Mouse (Mus musculus) forebrain, embryonic 14.5 days (tissue): ENCODE results near the gene Dlg3. TPM values are rescaled to one million over a fixed set of nuclear protein-coding genes. Genes with fewer than 3 reads are reported as not detected.

Experiments
- ATAC-seq: fragments of 200-750 bp; cut with Nextera tagmentation; 2 replicates; pipeline ENCODE4 v1.8.0; 2017; ENCODE audit warnings: mild to moderate bottlenecking, moderate library complexity
- DNase-seq: peaks from one replicate; pipeline ENCODE4 v3.0.0-alpha.2; 2015; ENCODE audit warnings: low spot score
- H3K27ac ChIP-seq: fragments of 300-500 bp; sonication (generic); 2 replicates; pipeline ENCODE4 v1.5.1; 2014; ENCODE audit warnings: low read depth, mild to moderate bottlenecking, control low read depth, low read length, moderate library complexity
- H3K27me3 ChIP-seq: fragments of 300-500 bp; sonication (generic); replicated peaks from 2 replicates; pipeline ENCODE4 v1.6.1; 2014; ENCODE audit warnings: low read length, control low read depth, mixed read lengths; ENCODE audit not compliant: control insufficient read depth, insufficient read depth
- H3K36me3 ChIP-seq: fragments of 300-500 bp; sonication (generic); 2 replicates; pipeline ENCODE4 v1.6.1; 2014; ENCODE audit warnings: low read length, control low read depth; ENCODE audit not compliant: control insufficient read depth, insufficient read depth
- H3K4me1 ChIP-seq: fragments of 300-500 bp; sonication (generic); 2 replicates; pipeline ENCODE4 v1.6.1; 2014; ENCODE audit warnings: antibody characterized with exemption, low read length, control low read depth; ENCODE audit not compliant: control insufficient read depth, insufficient read depth
- H3K4me2 ChIP-seq: fragments of 300-500 bp; sonication (generic); 2 replicates; pipeline ENCODE4 v1.6.1; 2014; ENCODE audit warnings: mild to moderate bottlenecking, control low read depth, low read length
- H3K4me3 ChIP-seq: fragments of 300-500 bp; sonication (generic); 2 replicates; pipeline ENCODE4 v1.5.1; 2014; ENCODE audit warnings: low read depth, low read length, control low read depth
- H3K9ac ChIP-seq: fragments of 300-500 bp; sonication (generic); 2 replicates; pipeline ENCODE4 v1.6.1; 2014; ENCODE audit warnings: mild to moderate bottlenecking, low read length, control low read depth, moderate library complexity
- H3K9me3 ChIP-seq: fragments of 300-500 bp; sonication (generic); replicated peaks from 2 replicates; pipeline ENCODE4 v1.6.1; 2016; ENCODE audit warnings: low read length, control low read depth, mixed read lengths; ENCODE audit not compliant: control insufficient read depth
- WGBS: fragments of 180-500 bp; shearing (Covaris S2); extraction: QIAGEN DNeasy Blood & Tissue Kit; methylation state at CpG from one replicate; pipeline ENCODE4 v1.1.7; 2014; 5-methylcytosine and 5-hydroxymethylcytosine counted together
- polyA plus RNA-seq: library from polyadenylated mRNA; unstranded; fragments of >200 nt; fragmentation: Nextera tagmentation; extraction: Ambion mirVana; gene quantifications from 2 replicates; pipeline ENCODE4 v1.2.1, GENCODE M21; 2014

The Dlg3 gene
- polyA plus RNA-seq, 1 experiment from 2014 or later: 14.0 TPM

GRCm38 (mm10) chrX:100777655-100778234 is 10.2 kb downstream of the Dlg3 start:
- DNase-seq (no peak), ATAC-seq (no peak)
- H3K27me3 ChIP-seq: no peaks in the 10 kb centered on the region
- peak overlapping the region; percentile 89 for H3K27ac ChIP-seq
- no peaks in the 10 kb centered on the region for H3K9me3 ChIP-seq
- H3K36me3 ChIP-seq: no peaks in the 10 kb centered on the region
- 30% methylated on average over 10 of the region's 10 CpGs for WGBS
- peak overlapping the region; percentile 43 for H3K4me3 ChIP-seq
- H3K4me2 ChIP-seq: peak overlapping the region; percentile 58
- peak overlapping the region; percentile 78 for H3K9ac ChIP-seq
- H3K4me1 ChIP-seq: no peaks in the 10 kb centered on the region

- Histone ChIP-seq H3K27ac (no peak overlapping the region), H3K4me1 (no peaks in the 10 kb centered on the region), H3K36me3 (no peaks in the 10 kb centered on the region), H3K27me3 (no peaks in the 10 kb centered on the region), H3K9me3 (no peaks in the 10 kb centered on the region), H3K4me3 (peak overlapping the region; percentile 43), H3K4me2 (peak overlapping the region; percentile 58), H3K9ac (peak overlapping the region; percentile 78)
- DNase-seq (no peak), ATAC-seq (no peak)
- 29% methylated on average over 5 of the region's 5 CpGs for WGBS
Measured at GRCm38 (mm10) chrX:100778397-100778796, 10.9 kb downstream of the Dlg3 start.

GRCm38 (mm10) chrX:100789322-100789721 is 21.8 kb downstream of the Dlg3 start:
- 89% methylated on average over 4 of the region's 4 CpGs for WGBS
- Histone ChIP-seq H3K27me3 (no peaks in the 10 kb centered on the region), H3K27ac (no peak overlapping the region), H3K9ac (no peak overlapping the region), H3K36me3 (no peaks in the 10 kb centered on the region), H3K4me2 (no peak overlapping the region), H3K4me3 (no peak overlapping the region), H3K4me1 (no peaks in the 10 kb centered on the region), H3K9me3 (no peaks in the 10 kb centered on the region)
- no peak for DNase-seq
- no peak for ATAC-seq

- Histone ChIP-seq H3K36me3 (0 out of 2 replicates have a peak, but pooled peaks cover 10% of the 10 kb centered on the region), H3K4me1 (no peaks in the 10 kb centered on the region), H3K27ac (0 out of 2 replicates have a peak overlapping the region, but pooled peaks have one; percentile 21), H3K9me3 (no peaks in the 10 kb centered on the region), H3K4me3 (no peak overlapping the region), H3K4me2 (no peak overlapping the region), H3K9ac (no peak overlapping the region), H3K27me3 (no peaks in the 10 kb centered on the region)
- ATAC-seq (no peak), DNase-seq (peak; percentile 23)
- 84% methylated on average over 6 of the region's 6 CpGs for WGBS
Measured at GRCm38 (mm10) chrX:100796041-100796740, 28.7 kb downstream of the Dlg3 start.

- H3K9me3 ChIP-seq: no peaks in the 10 kb centered on the region
- no peak overlapping the region for H3K4me2 ChIP-seq
- H3K4me1 ChIP-seq: no peaks in the 10 kb centered on the region
- DNase-seq (no peak), ATAC-seq (no peak)
- H3K9ac ChIP-seq: no peak overlapping the region
- H3K4me3 ChIP-seq: no peak overlapping the region
- 91% methylated on average over 3 of the region's 3 CpGs for WGBS
- H3K27me3 ChIP-seq: no peaks in the 10 kb centered on the region
- H3K36me3 ChIP-seq: 0 out of 2 replicates have a peak, but pooled peaks cover 10% of the 10 kb centered on the region
- no peak overlapping the region for H3K27ac ChIP-seq
Measured at GRCm38 (mm10) chrX:100796741-100797090, 29.2 kb downstream of the Dlg3 start.

- WGBS: 83% methylated on average over 4 of the region's 4 CpGs
- Histone ChIP-seq H3K27ac (no peak overlapping the region), H3K9ac (no peak overlapping the region), H3K4me3 (no peak overlapping the region), H3K9me3 (no peaks in the 10 kb centered on the region), H3K4me2 (no peak overlapping the region), H3K27me3 (no peaks in the 10 kb centered on the region), H3K36me3 (0 out of 2 replicates have a peak, but pooled peaks cover 10% of the 10 kb centered on the region), H3K4me1 (no peaks in the 10 kb centered on the region)
- no peak for DNase-seq
- no peak for ATAC-seq
Measured at GRCm38 (mm10) chrX:100797370-100797769, 29.8 kb downstream of the Dlg3 start.

GRCm38 (mm10) chrX:100797851-100798527 is 30.5 kb downstream of the Dlg3 start:
- DNase-seq: peak; percentile 14
- no peaks in the 10 kb centered on the region for H3K4me1 ChIP-seq
- WGBS: 74% methylated on average over 7 of the region's 7 CpGs
- H3K9ac ChIP-seq: no peak overlapping the region
- 0 out of 2 replicates have a peak, but pooled peaks cover 10% of the 10 kb centered on the region for H3K36me3 ChIP-seq
- H3K4me3 ChIP-seq: no peak overlapping the region
- no peaks in the 10 kb centered on the region for H3K9me3 ChIP-seq
- H3K4me2 ChIP-seq: no peak overlapping the region
- no peak overlapping the region for H3K27ac ChIP-seq
- no peak for ATAC-seq
- H3K27me3 ChIP-seq: no peaks in the 10 kb centered on the region

- no peak overlapping the region for H3K27ac ChIP-seq
- DNase-seq (peak; percentile 16), ATAC-seq (peak; percentile 26; the same call in 1 of the 2 replicates)
- no peaks in the 10 kb centered on the region for H3K9me3 ChIP-seq
- no peaks in the 10 kb centered on the region for H3K27me3 ChIP-seq
- H3K9ac ChIP-seq: no peak overlapping the region
- WGBS: 34% methylated on average over 2 of the region's 2 CpGs
- no peaks in the 10 kb centered on the region for H3K4me1 ChIP-seq
- no peak overlapping the region for H3K4me2 ChIP-seq
- 0 out of 2 replicates have a peak, but pooled peaks cover 10% of the 10 kb centered on the region for H3K36me3 ChIP-seq
- H3K4me3 ChIP-seq: no peak overlapping the region
Measured at GRCm38 (mm10) chrX:100800643-100801042, 33.1 kb downstream of the Dlg3 start.

GRCm38 (mm10) chrX:100802034-100802433 is 34.5 kb downstream of the Dlg3 start:
- 79% methylated on average over 6 of the region's 6 CpGs for WGBS
- DNase-seq: no peak
- H3K27me3 ChIP-seq: no peaks in the 10 kb centered on the region
- no peak overlapping the region for H3K4me3 ChIP-seq
- no peak overlapping the region for H3K9ac ChIP-seq
- H3K4me1 ChIP-seq: no peaks in the 10 kb centered on the region
- H3K9me3 ChIP-seq: no peaks in the 10 kb centered on the region
- H3K4me2 ChIP-seq: no peak overlapping the region
- peaks cover 13% of the 10 kb centered on the region for H3K36me3 ChIP-seq
- H3K27ac ChIP-seq: no peak overlapping the region
- no peak for ATAC-seq
